In genomic region chr6:98114327-98115134, GRCm38 (mm10) we compare ENCODE assay signal across 9 mouse cellular contexts.
A peak's percentile ranks its signal among the peaks of the same experiment; 100 is the strongest.
DNase-seq lines count a peak whose midpoint lies in the region; ATAC-seq and TF ChIP-seq lines count a peak whose summit lies in the region.
"Had no signal": no experiment of that assay in that cellular context is flagged by ENCODE, and none has a peak within 500 bp of the region (broad histone marks: within the 10 kb centered on the region; RNA-seq: fewer than 3 reads in every experiment).

No protein-coding gene starts in this region.

- no peak overlapping the region for H3K4me2 ChIP-seq in lung, postnatal 0 days (replicated peaks; ENCODE audit: low read depth, low read length)
- H3K4me2 ChIP-seq in embryonic facial prominence, embryonic 11.5 days (ENCODE audit: low read depth, low read length) = no peak overlapping the region
- no peak overlapping the region for H3K4me2 ChIP-seq in kidney, embryonic 14.5 days (replicated peaks; ENCODE audit: low read depth, low read length)
- no peak overlapping the region for H3K4me2 ChIP-seq in intestine, embryonic 15.5 days (replicated peaks)

- WGBS in lung, postnatal 0 days = 31% methylated on average over 9 of the region's 9 CpGs
- WGBS in embryonic facial prominence, embryonic 11.5 days = 12% methylated on average over 9 of the region's 9 CpGs
- 22% methylated on average over 9 of the region's 9 CpGs for WGBS in kidney, embryonic 14.5 days
- WGBS in intestine, embryonic 15.5 days = 33% methylated on average over 9 of the region's 9 CpGs

- no peak overlapping the region for H3K9ac ChIP-seq in lung, postnatal 0 days (replicated peaks; ENCODE audit: low read depth)
- H3K9ac ChIP-seq in embryonic facial prominence, embryonic 11.5 days (replicated peaks; ENCODE audit: low read length) = no peak overlapping the region
- no peak overlapping the region for H3K9ac ChIP-seq in kidney, embryonic 14.5 days (ENCODE audit: low read depth, low read length)
- no peak overlapping the region for H3K9ac ChIP-seq in intestine, embryonic 15.5 days

- H3K27me3 ChIP-seq in lung, postnatal 0 days (replicated peaks; ENCODE audit: insufficient read depth, low read length) = no peaks in the 10 kb centered on the region
- no peaks in the 10 kb centered on the region for H3K27me3 ChIP-seq in embryonic facial prominence, embryonic 11.5 days (ENCODE audit: control insufficient read depth, insufficient read depth, low read length)
- H3K27me3 ChIP-seq in kidney, embryonic 14.5 days (ENCODE audit: control insufficient read depth, insufficient read depth, low read length) = no peaks in the 10 kb centered on the region
- no peaks in the 10 kb centered on the region for H3K27me3 ChIP-seq in intestine, embryonic 15.5 days (replicated peaks)

- ATAC-seq in lung, postnatal 0 days = no peak
- peak; percentile 67; the same call in 1 of the 2 replicates for ATAC-seq in embryonic facial prominence, embryonic 11.5 days (replicated peaks; ENCODE audit: insufficient number of reproducible peaks, low FRiP score, low TSS enrichment, low read depth)
- ATAC-seq in kidney, embryonic 14.5 days (ENCODE audit: low FRiP score, low TSS enrichment) = peak; percentile 4; the same call in 1 of the 2 replicates
- ATAC-seq in intestine, embryonic 15.5 days = no peak

- no peaks in the 10 kb centered on the region for H3K9me3 ChIP-seq in lung, postnatal 0 days (ENCODE audit: low read length)
- H3K9me3 ChIP-seq in embryonic facial prominence, embryonic 11.5 days (replicated peaks; ENCODE audit: control insufficient read depth, low read length) = no peaks in the 10 kb centered on the region
- H3K9me3 ChIP-seq in kidney, embryonic 14.5 days (ENCODE audit: control insufficient read depth, low read length) = no peaks in the 10 kb centered on the region
- H3K9me3 ChIP-seq in intestine, embryonic 15.5 days = no peaks in the 10 kb centered on the region

- no peak overlapping the region for H3K27ac ChIP-seq in lung, postnatal 0 days (ENCODE audit: low read length)
- peak overlapping the region; percentile 82 for H3K27ac ChIP-seq in embryonic facial prominence, embryonic 11.5 days (replicated peaks; ENCODE audit: low read depth, low read length)
- H3K27ac ChIP-seq in kidney, embryonic 14.5 days (ENCODE audit: low read depth, low read length) = no peak overlapping the region
- no peak overlapping the region for H3K27ac ChIP-seq in intestine, embryonic 15.5 days
- H3K27ac ChIP-seq: left cerebral cortex, adult 2 months had no signal

- H3K36me3 ChIP-seq in lung, postnatal 0 days (ENCODE audit: insufficient read depth, low read length) = no peaks in the 10 kb centered on the region
- H3K36me3 ChIP-seq in embryonic facial prominence, embryonic 11.5 days (replicated peaks; ENCODE audit: control insufficient read depth, insufficient read depth, low read depth, low read length) = no peaks in the 10 kb centered on the region
- H3K36me3 ChIP-seq in kidney, embryonic 14.5 days (ENCODE audit: control insufficient read depth, insufficient read depth, low read length) = no peaks in the 10 kb centered on the region
- no peaks in the 10 kb centered on the region for H3K36me3 ChIP-seq in intestine, embryonic 15.5 days

- no peak for TF ChIP-seq EP300 in lung, postnatal 0 days (IDR thresholded peaks at IDR 0.05)

- peak; percentile 16 for DNase-seq in lung, postnatal 0 days (ENCODE audit: low spot score)
- no peak for DNase-seq in lung, postnatal 4 days
- DNase-seq in embryonic facial prominence, embryonic 11.5 days (ENCODE audit: low spot score) = peak; percentile 77
- DNase-seq in thymus, postnatal 10 days (ENCODE audit: low spot score in 2 of 2) = peak; percentile 63 to 64
- no peak for DNase-seq in gastrocnemius, adult 8-10 months (ENCODE audit: low spot score in 2 of 2)
- DNase-seq in adrenal gland, adult (ENCODE audit: inconsistent age in 2 of 2, low spot score in 1 of 2) = no peak

- TF ChIP-seq CTCF in lung, postnatal 0 days (IDR thresholded peaks at IDR 0.05) = no peak

- H3K4me3 ChIP-seq in lung, postnatal 0 days (ENCODE audit: low read depth, low read length) = no peak overlapping the region
- H3K4me3 ChIP-seq in embryonic facial prominence, embryonic 11.5 days (ENCODE audit: low read depth, low read length) = no peak overlapping the region
- no peak overlapping the region for H3K4me3 ChIP-seq in kidney, embryonic 14.5 days (ENCODE audit: low read length)
- no peak overlapping the region for H3K4me3 ChIP-seq in intestine, embryonic 15.5 days (replicated peaks)
- H3K4me3 ChIP-seq: left cerebral cortex, adult 2 months had no signal

- H3K4me1 ChIP-seq in lung, postnatal 0 days (ENCODE audit: insufficient read depth, low read depth, low read length) = no peaks in the 10 kb centered on the region
- peaks cover 2% of the 10 kb centered on the region; the same call in 1 of the 2 replicates for H3K4me1 ChIP-seq in embryonic facial prominence, embryonic 11.5 days (ENCODE audit: control insufficient read depth, insufficient read depth, low read length)
- H3K4me1 ChIP-seq in kidney, embryonic 14.5 days (ENCODE audit: control insufficient read depth, insufficient read depth, low read length) = peaks cover 14% of the 10 kb centered on the region; the same call in 1 of the 2 replicates
- H3K4me1 ChIP-seq in intestine, embryonic 15.5 days (replicated peaks) = 0 out of 2 replicates have a peak, but pooled peaks cover 4% of the 10 kb centered on the region

Comparison
In these comparisons a context has a peak if more than half of its experiments do, and no peak if none do; other contexts are left out.
1. DNase-seq: peak in lung, postnatal 0 days (single experiment), embryonic facial prominence, embryonic 11.5 days (single experiment) and thymus, postnatal 10 days (2 of 2); none in lung, postnatal 4 days (0 of 2), gastrocnemius, adult 8-10 months (0 of 2) and adrenal gland, adult (0 of 2).
2. ATAC-seq: peak in embryonic facial prominence, embryonic 11.5 days (single experiment) and kidney, embryonic 14.5 days (single experiment); none in lung, postnatal 0 days (single experiment) and intestine, embryonic 15.5 days (single experiment).